Mouse (Mus musculus) mesoderm, embryonic 11.5 days (tissue): ENCODE results near the gene Nucks1.

Experiments used
- DNase-seq: peaks from one replicate; pipeline ENCODE4 v3.0.0-alpha.2; 2012; ENCODE audit warnings: low read depth, low spot score

Gene Nucks1

GRCm38 (mm10) chr1:131919052-131919451, 8.7 kb downstream of the Nucks1 start:
- no peak for DNase-seq

- no peak for DNase-seq
Observed at GRCm38 (mm10) chr1:131922100-131922499, 11.8 kb downstream of the Nucks1 start.

GRCm38 (mm10) chr1:131933471-131933870, 23.1 kb downstream of the Nucks1 start:
- no peak for DNase-seq

- peak; percentile 79 for DNase-seq
Observed at GRCm38 (mm10) chr1:131937659-131938305, 27.4 kb downstream of the Nucks1 start.

GRCm38 (mm10) chr1:131938811-131939210, 28.5 kb downstream of the Nucks1 start:
- DNase-seq, result no peak

- no peak for DNase-seq
Observed at GRCm38 (mm10) chr1:131940711-131941244, 30.4 kb downstream of the Nucks1 start.

- no peak for DNase-seq
Observed at GRCm38 (mm10) chr1:131941501-131941900, 31.2 kb downstream of the Nucks1 start.

- DNase-seq, result peak; percentile 43
Observed at GRCm38 (mm10) chr1:131942621-131943590, 32.6 kb downstream of the Nucks1 start.

- no peak for DNase-seq
Observed at GRCm38 (mm10) chr1:131945674-131946440, 35.5 kb downstream of the Nucks1 start.

- DNase-seq, result no peak
Observed at GRCm38 (mm10) chr1:131946462-131947215, 36.3 kb downstream of the Nucks1 start.

- DNase-seq, result no peak
Observed at GRCm38 (mm10) chr1:131947997-131948525, 37.7 kb downstream of the Nucks1 start.

- no peak for DNase-seq
Observed at GRCm38 (mm10) chr1:131954242-131954865, 44.0 kb downstream of the Nucks1 start.

- DNase-seq, result no peak
Observed at GRCm38 (mm10) chr1:131955131-131955757, 44.9 kb downstream of the Nucks1 start.

- no peak for DNase-seq
Observed at GRCm38 (mm10) chr1:131957416-131957815, 47.1 kb downstream of the Nucks1 start.

GRCm38 (mm10) chr1:131961004-131961403, 50.7 kb downstream of the Nucks1 start:
- no peak for DNase-seq

- no peak for DNase-seq
Observed at GRCm38 (mm10) chr1:131962606-131963084, 52.3 kb downstream of the Nucks1 start, which contains the start of gene Slc45a3. Gene Slc45a3 (plus strand): TSS chr1:131962967.

GRCm38 (mm10) chr1:131963085-131963951, 53.0 kb downstream of the Nucks1 start:
- DNase-seq, result no peak

- DNase-seq, result no peak
Observed at GRCm38 (mm10) chr1:131964100-131964499, 53.8 kb downstream of the Nucks1 start.
